Mouse (Mus musculus): ENCODE results near the gene Tiam2. TPM values are rescaled to one million over a fixed set of nuclear protein-coding genes. Genes with fewer than 3 reads are reported as not detected.

The Tiam2 gene
- polyA plus RNA-seq, 1 experiment from 2014 or later: 20.6 TPM

DNA sequence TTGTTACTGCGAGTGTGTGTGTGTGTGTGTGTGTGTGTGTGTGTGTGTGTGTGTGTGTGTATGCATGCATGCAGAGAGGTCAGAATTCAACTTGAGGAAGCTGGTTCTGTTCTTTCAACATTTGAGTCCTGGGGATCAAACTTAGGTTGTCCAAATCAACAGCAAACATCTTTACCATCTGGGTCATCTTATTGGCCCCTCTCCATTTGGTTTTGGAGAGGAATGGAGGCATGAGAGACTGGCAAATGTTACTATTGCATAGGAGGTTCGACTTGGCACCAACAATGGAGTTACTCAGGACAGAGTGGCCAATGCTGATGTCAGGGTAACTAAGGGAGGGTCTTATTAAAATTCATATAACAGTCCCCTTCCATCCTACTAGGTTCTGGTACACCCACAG, 35.4 kb downstream of the Tiam2 start:
- Histone ChIP-seq H3K27me3 (no peaks in the 10 kb centered on the region), H3K4me3 (replicated peaks) (no peak overlapping the region), H3K4me1 (replicated peaks) (peaks cover 26% of the 10 kb centered on the region), H3K9me3 (no peaks in the 10 kb centered on the region), H3K27ac (peak overlapping the region; percentile 45; the same call in 1 of the 2 replicates), H3K4me2 (no peak overlapping the region), H3K9ac (replicated peaks) (no peak overlapping the region), H3K36me3 (no peaks in the 10 kb centered on the region)
- ATAC-seq (ENCODE audit: insufficient number of reproducible peaks, insufficient read depth, low FRiP score, low TSS enrichment, low read depth): no peak
- WGBS: 81% methylated on average over 2 of the region's 2 CpGs

GRCm38 (mm10) chr17:3363216-3363615, 36.8 kb downstream of the Tiam2 start:
- H3K4me3 ChIP-seq (replicated peaks): no peak overlapping the region
- no peaks in the 10 kb centered on the region for H3K27me3 ChIP-seq
- H3K27ac ChIP-seq: no peak overlapping the region
- no peaks in the 10 kb centered on the region for H3K36me3 ChIP-seq
- no peak for ATAC-seq (ENCODE audit: insufficient number of reproducible peaks, insufficient read depth, low FRiP score, low TSS enrichment, low read depth)
- peaks cover 27% of the 10 kb centered on the region for H3K4me1 ChIP-seq (replicated peaks)
- no peaks in the 10 kb centered on the region for H3K9me3 ChIP-seq
- no peak overlapping the region for H3K4me2 ChIP-seq
- 67% methylated on average over 2 of the region's 2 CpGs for WGBS
- no peak overlapping the region for H3K9ac ChIP-seq (replicated peaks)

- Histone ChIP-seq H3K27me3 (no peaks in the 10 kb centered on the region), H3K4me2 (no peak overlapping the region), H3K4me1 (replicated peaks) (peaks cover 28% of the 10 kb centered on the region), H3K9ac (replicated peaks) (no peak overlapping the region), H3K27ac (no peak overlapping the region), H3K9me3 (no peaks in the 10 kb centered on the region), H3K36me3 (no peaks in the 10 kb centered on the region), H3K4me3 (replicated peaks) (no peak overlapping the region)
- 95% methylated on average over 3 of the region's 3 CpGs for WGBS
- ATAC-seq (ENCODE audit: insufficient number of reproducible peaks, insufficient read depth, low FRiP score, low TSS enrichment, low read depth): no peak
Measured at GRCm38 (mm10) chr17:3366741-3367140, 40.4 kb downstream of the Tiam2 start.

GRCm38 (mm10) chr17:3368386-3368785, 42.0 kb downstream of the Tiam2 start:
- Histone ChIP-seq H3K9me3 (no peaks in the 10 kb centered on the region), H3K9ac (replicated peaks) (no peak overlapping the region), H3K27ac (peak overlapping the region; percentile 31; the same call in 1 of the 2 replicates), H3K4me3 (replicated peaks) (no peak overlapping the region), H3K36me3 (no peaks in the 10 kb centered on the region), H3K4me1 (replicated peaks) (peaks cover 23% of the 10 kb centered on the region), H3K4me2 (no peak overlapping the region), H3K27me3 (no peaks in the 10 kb centered on the region)
- no peak for ATAC-seq (ENCODE audit: insufficient number of reproducible peaks, insufficient read depth, low FRiP score, low TSS enrichment, low read depth)
- WGBS: 41% methylated on average over 1 of the region's 1 CpGs

DNA sequence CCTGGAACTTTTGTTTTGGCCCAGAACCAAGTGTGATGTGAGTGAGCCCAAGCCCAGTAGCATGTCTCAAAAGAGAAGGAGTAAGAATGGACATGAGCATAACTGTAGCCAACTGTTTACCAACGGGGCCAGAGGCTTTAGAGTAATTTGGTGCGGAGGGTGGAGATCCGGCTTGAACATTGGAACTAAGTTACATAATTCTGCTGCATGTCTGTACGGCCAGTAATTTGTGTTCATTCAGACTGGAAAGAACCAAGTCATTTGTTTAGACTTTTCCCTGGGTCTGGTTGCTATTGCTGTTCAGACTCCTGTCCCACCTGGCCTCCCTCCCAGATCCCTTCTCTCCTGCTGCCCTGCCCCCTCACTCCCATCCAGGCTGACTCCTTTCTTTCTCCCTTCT, 43.3 kb downstream of the Tiam2 start:
- H3K9me3 ChIP-seq: no peaks in the 10 kb centered on the region
- H3K36me3 ChIP-seq: no peaks in the 10 kb centered on the region
- H3K27ac ChIP-seq: peak overlapping the region; percentile 84
- 0 out of 2 replicates have a peak overlapping the region, but pooled peaks have one; percentile 3 for H3K4me2 ChIP-seq
- H3K4me3 ChIP-seq (replicated peaks): no peak overlapping the region
- no peaks in the 10 kb centered on the region for H3K27me3 ChIP-seq
- 73% methylated on average over 4 of the region's 4 CpGs for WGBS
- H3K4me1 ChIP-seq (replicated peaks): peaks cover 23% of the 10 kb centered on the region
- no peak overlapping the region for H3K9ac ChIP-seq (replicated peaks)
- ATAC-seq (ENCODE audit: insufficient number of reproducible peaks, insufficient read depth, low FRiP score, low TSS enrichment, low read depth): no peak

DNA sequence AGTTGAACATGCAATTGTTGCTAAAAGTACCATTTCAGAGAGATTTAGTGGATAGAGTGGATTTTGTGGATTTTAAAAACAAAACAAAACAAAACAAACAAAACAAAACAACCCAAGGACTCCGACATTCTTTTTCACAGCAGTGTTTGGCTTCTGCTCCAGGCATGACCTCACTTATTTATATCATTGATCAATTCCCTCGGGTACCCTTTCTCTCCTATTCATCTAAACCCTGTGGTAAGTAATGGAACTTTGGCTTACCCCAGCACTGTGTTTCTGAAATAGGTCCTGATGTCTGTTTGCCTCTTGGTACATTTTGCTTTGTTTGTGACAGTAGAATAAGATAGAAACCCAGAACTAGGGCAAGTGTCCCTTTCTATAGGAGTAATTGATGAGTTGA, 52.2 kb downstream of the Tiam2 start:
- Histone ChIP-seq H3K27me3 (no peaks in the 10 kb centered on the region), H3K36me3 (no peaks in the 10 kb centered on the region), H3K9me3 (no peaks in the 10 kb centered on the region), H3K4me2 (no peak overlapping the region), H3K4me1 (replicated peaks) (0 out of 2 replicates have a peak, but pooled peaks cover 3% of the 10 kb centered on the region), H3K4me3 (replicated peaks) (no peak overlapping the region), H3K27ac (no peak overlapping the region), H3K9ac (replicated peaks) (no peak overlapping the region)
- WGBS: 75% methylated on average over 2 of the region's 2 CpGs
- no peak for ATAC-seq (ENCODE audit: insufficient number of reproducible peaks, insufficient read depth, low FRiP score, low TSS enrichment, low read depth)

- WGBS: 28% methylated on average over 10 of the region's 13 CpGs
- ATAC-seq (ENCODE audit: insufficient number of reproducible peaks, insufficient read depth, low FRiP score, low TSS enrichment, low read depth): no peak
- 0 out of 2 replicates have a peak, but pooled peaks cover 3% of the 10 kb centered on the region for H3K4me1 ChIP-seq (replicated peaks)
Measured at GRCm38 (mm10) chr17:3379753-3380588, 53.6 kb downstream of the Tiam2 start.

GRCm38 (mm10) chr17:3385391-3385790, 59.0 kb downstream of the Tiam2 start:
- Histone ChIP-seq H3K9me3 (no peaks in the 10 kb centered on the region), H3K4me3 (replicated peaks) (no peak overlapping the region), H3K27me3 (no peaks in the 10 kb centered on the region), H3K9ac (replicated peaks) (no peak overlapping the region), H3K36me3 (no peaks in the 10 kb centered on the region), H3K4me2 (no peak overlapping the region), H3K4me1 (replicated peaks) (peaks cover 3% of the 10 kb centered on the region; the same call in 1 of the 2 replicates), H3K27ac (no peak overlapping the region; the same call in 1 of the 2 replicates)
- 88% methylated on average over 1 of the region's 1 CpGs for WGBS
- ATAC-seq (ENCODE audit: insufficient number of reproducible peaks, insufficient read depth, low FRiP score, low TSS enrichment, low read depth): no peak

More at GRCm38 (mm10) chr17:3379753-3380588, 53.6 kb downstream of the Tiam2 start:
- Histone ChIP-seq H3K4me2 (no peak overlapping the region), H3K4me3 (replicated peaks) (no peak overlapping the region), H3K27ac (no peak overlapping the region), H3K9ac (replicated peaks) (no peak overlapping the region), H3K27me3 (no peaks in the 10 kb centered on the region), H3K36me3 (no peaks in the 10 kb centered on the region), H3K9me3 (no peaks in the 10 kb centered on the region)

GRCm38 (mm10) chr17:3387819-3388218, 61.4 kb downstream of the Tiam2 start:
- Histone ChIP-seq H3K9ac (replicated peaks) (no peak overlapping the region), H3K4me3 (replicated peaks) (no peak overlapping the region), H3K4me2 (no peak overlapping the region), H3K36me3 (no peaks in the 10 kb centered on the region), H3K9me3 (no peaks in the 10 kb centered on the region), H3K27ac (no peak overlapping the region), H3K27me3 (no peaks in the 10 kb centered on the region), H3K4me1 (replicated peaks) (peaks cover 3% of the 10 kb centered on the region; the same call in 1 of the 2 replicates)
- WGBS: 28% methylated on average over 4 of the region's 4 CpGs
- ATAC-seq (ENCODE audit: insufficient number of reproducible peaks, insufficient read depth, low FRiP score, low TSS enrichment, low read depth): no peak

- H3K9ac ChIP-seq (replicated peaks): no peak overlapping the region
- H3K9me3 ChIP-seq: no peaks in the 10 kb centered on the region
- H3K4me3 ChIP-seq (replicated peaks): no peak overlapping the region
- H3K4me1 ChIP-seq (replicated peaks): peaks cover 3% of the 10 kb centered on the region; the same call in 1 of the 2 replicates
- no peaks in the 10 kb centered on the region for H3K36me3 ChIP-seq
- H3K4me2 ChIP-seq: no peak overlapping the region
- 67% methylated on average over 4 of the region's 4 CpGs for WGBS
- ATAC-seq (ENCODE audit: insufficient number of reproducible peaks, insufficient read depth, low FRiP score, low TSS enrichment, low read depth): no peak
- H3K27me3 ChIP-seq: no peaks in the 10 kb centered on the region
- H3K27ac ChIP-seq: no peak overlapping the region
Measured at GRCm38 (mm10) chr17:3389741-3390140, 63.4 kb downstream of the Tiam2 start.

- Histone ChIP-seq H3K36me3 (no peaks in the 10 kb centered on the region), H3K27me3 (no peaks in the 10 kb centered on the region), H3K9me3 (no peaks in the 10 kb centered on the region), H3K4me1 (replicated peaks) (peaks cover 13% of the 10 kb centered on the region), H3K9ac (replicated peaks) (no peak overlapping the region), H3K27ac (no peak overlapping the region), H3K4me2 (no peak overlapping the region), H3K4me3 (replicated peaks) (no peak overlapping the region)
- 82% methylated on average over 2 of the region's 2 CpGs for WGBS
- ATAC-seq (ENCODE audit: insufficient number of reproducible peaks, insufficient read depth, low FRiP score, low TSS enrichment, low read depth): no peak
Measured at GRCm38 (mm10) chr17:3393981-3394380, 67.6 kb downstream of the Tiam2 start.

Data from limb, embryonic 12.5 days (tissue).